Mouse (Mus musculus) G1E (cell line): ENCODE measurements at regions not wholly inside any gene's neighbourhood (a gene's known extent, or its start where the extent isn't known, plus 50 kb on each side); places are given as distances from the start of the nearest gene placed in this dataset.

Source experiments
- ATAC-seq: 2 replicates; pipeline ENCODE4 v1.8.0; 2016; ENCODE audit warnings: mild to moderate bottlenecking; ENCODE audit not compliant: insufficient number of reproducible peaks, poor library complexity, low FRiP score, severe bottlenecking; ENCODE audit errors: extremely low read depth
- DNase-seq: peaks from one replicate; pipeline ENCODE4 v3.0.0; 2012; ENCODE audit warnings: low spot score
- H3K27me3 ChIP-seq: 2 replicates; pipeline ENCODE4 v1.6.1; 2012; ENCODE audit warnings: mild to moderate bottlenecking, low read length, inconsistent platforms; ENCODE audit not compliant: insufficient read depth
- H3K36me3 ChIP-seq: replicated peaks from 2 replicates; pipeline ENCODE3; 2012; ENCODE audit warnings: mild to moderate bottlenecking, inconsistent platforms
- H3K4me1 ChIP-seq: 2 replicates; pipeline ENCODE4 v1.6.1; 2012; ENCODE audit warnings: low read depth, low read length, inconsistent platforms, mixed read lengths; ENCODE audit not compliant: insufficient read depth
- H3K4me3 ChIP-seq: 2 replicates; pipeline ENCODE4 v1.5.1; 2012; ENCODE audit warnings: low read depth, mild to moderate bottlenecking, inconsistent platforms, low read length, moderate library complexity, mixed read lengths
- H3K9me3 ChIP-seq: replicated peaks from 2 replicates; pipeline ENCODE4 v1.6.1; 2012; ENCODE audit warnings: inconsistent platforms
- CTCF ChIP-seq: IDR thresholded peaks from 2 replicates; pipeline ENCODE4 v1.5.1; 2012; ENCODE audit warnings: low read depth, low read length, inconsistent platforms, mixed read lengths
- GATA1 ChIP-seq: IDR thresholded peaks from 2 replicates; pipeline ENCODE4 v1.6.1; 2012; ENCODE audit warnings: borderline replicate concordance, low read length, inconsistent platforms, mixed read lengths
- GATA2 ChIP-seq: IDR thresholded peaks from 2 replicates; pipeline ENCODE4 v1.6.1; 2012; ENCODE audit warnings: low read depth, low read length, inconsistent platforms, borderline replicate concordance
- POLR2AphosphoS5 ChIP-seq: IDR thresholded peaks from 2 replicates; pipeline ENCODE4 v1.6.1; 2012; ENCODE audit warnings: low read depth, low read length, inconsistent platforms; ENCODE audit not compliant: insufficient replicate concordance
- TAL1 ChIP-seq: conservative IDR thresholded peaks from 2 replicates; pipeline ENCODE4 v1.6.1; 2012; ENCODE audit warnings: low read depth, low read length, inconsistent platforms, mixed read lengths

DNA sequence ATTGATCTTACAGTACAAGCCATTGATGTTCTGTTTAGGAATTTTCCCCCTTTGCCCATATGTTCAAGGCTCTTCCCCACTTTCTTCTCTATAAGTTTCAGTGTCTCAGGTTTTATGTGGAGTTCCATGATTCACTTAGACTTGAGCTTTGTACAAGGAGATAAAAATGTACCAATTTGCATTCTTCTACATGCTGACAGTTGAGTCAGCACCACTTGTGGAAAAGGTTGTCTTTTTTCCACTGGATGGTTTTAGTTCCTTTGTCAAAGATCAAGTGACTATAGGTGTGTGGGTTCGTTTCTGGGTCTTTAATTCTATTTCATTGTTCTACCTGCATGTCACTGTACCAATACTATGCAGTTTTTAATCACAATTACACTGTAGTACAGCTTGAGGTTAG, 551.1 kb upstream of the A1bg start:
- Histone ChIP-seq H3K36me3 (no peaks in the 10 kb centered on the region), H3K4me1 (no peaks in the 10 kb centered on the region), H3K4me3 (no peak overlapping the region), H3K27me3 (no peaks in the 10 kb centered on the region), H3K9me3 (no peaks in the 10 kb centered on the region)
- DNase-seq (no peak), ATAC-seq (no peak)
- no peak for TF ChIP-seq CTCF
- no peak for TF ChIP-seq GATA2
- no peak for TF ChIP-seq TAL1
- TF ChIP-seq GATA1, result no peak
- no peak for TF ChIP-seq POLR2AphosphoS5

DNA sequence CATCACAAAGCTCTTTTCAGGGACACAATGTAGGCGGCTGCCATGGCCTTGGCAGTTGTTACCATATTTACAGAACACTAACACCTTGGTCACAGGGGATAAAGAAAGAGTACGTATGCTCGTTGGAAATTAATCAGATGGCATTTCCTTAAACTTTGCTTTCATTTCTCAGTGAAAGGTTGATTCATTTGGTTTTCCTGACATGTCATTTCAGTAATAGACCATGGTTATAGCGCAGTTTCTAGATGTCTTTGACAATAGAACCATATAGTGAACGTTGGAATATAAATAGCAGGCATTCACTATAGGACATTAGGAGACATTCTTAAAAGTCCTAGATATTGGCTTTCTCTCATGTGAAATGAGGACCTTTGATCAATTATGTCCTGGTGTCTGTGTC, 532.2 kb upstream of the A1bg start:
- no peak overlapping the region for H3K4me3 ChIP-seq
- no peak for TF ChIP-seq TAL1
- TF ChIP-seq CTCF, result no peak
- no peak for TF ChIP-seq GATA1
- TF ChIP-seq GATA2, result no peak
- TF ChIP-seq POLR2AphosphoS5, result no peak
- DNase-seq, result no peak

DNA sequence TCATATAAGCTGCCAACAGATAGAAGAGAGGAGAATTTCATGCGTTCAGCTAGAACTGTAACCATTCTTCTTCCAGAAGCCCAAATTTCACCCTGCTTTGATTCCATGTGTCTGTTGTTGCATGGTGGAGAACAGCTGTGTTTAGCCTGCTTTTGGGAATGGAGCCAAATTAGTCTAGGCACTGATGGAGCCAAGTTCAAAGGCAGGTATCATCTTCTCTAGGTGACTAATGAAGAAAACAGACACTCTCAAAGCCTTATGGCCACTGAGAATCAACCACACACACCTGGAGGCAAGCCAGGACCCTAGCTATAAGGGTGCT, 531.5 kb upstream of the A1bg start:
- Histone ChIP-seq H3K36me3 (no peaks in the 10 kb centered on the region), H3K9me3 (no peaks in the 10 kb centered on the region), H3K4me3 (no peak overlapping the region), H3K27me3 (no peaks in the 10 kb centered on the region), H3K4me1 (no peaks in the 10 kb centered on the region)
- no peak for DNase-seq
- TF ChIP-seq TAL1 (no peak), GATA1 (no peak)
- ATAC-seq, result no peak

More for the DNA sequence above, 532.2 kb upstream of the A1bg start:
- Histone ChIP-seq H3K27me3 (no peaks in the 10 kb centered on the region), H3K9me3 (no peaks in the 10 kb centered on the region), H3K36me3 (no peaks in the 10 kb centered on the region), H3K4me1 (no peaks in the 10 kb centered on the region)
- ATAC-seq, result no peak

DNA sequence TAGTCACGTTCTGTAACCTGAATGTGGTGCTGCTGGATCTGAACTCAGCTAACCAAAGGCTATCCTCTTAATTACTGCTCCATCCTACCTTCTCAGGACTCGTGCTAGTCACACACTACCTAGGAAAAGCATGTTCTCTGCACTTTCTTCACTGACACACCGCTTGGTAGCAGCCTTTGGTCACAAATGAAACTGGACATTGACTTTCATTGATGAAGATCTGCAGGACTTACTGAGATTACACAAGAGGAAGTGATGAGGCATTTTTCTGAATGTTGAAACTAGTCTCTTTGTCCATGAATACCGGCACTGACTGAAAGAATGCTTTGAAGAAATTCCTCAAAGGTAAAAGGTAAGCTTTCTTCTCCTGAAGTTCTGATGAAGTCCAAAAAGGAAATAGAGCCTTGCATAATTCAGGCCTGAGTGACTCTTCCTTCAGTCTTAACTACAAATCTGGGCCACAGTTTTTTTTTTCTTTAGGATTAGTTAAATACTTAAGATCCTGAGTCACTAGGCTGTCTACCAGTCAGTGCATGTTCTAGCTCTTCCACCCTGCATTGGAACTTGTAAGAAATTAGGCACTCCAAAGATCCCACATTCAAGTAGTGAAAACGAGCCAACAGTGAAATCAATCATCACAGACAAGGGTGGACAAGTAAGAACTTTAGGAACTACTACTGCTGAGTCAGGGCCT, 531.0 kb upstream of the A1bg start:
- TF ChIP-seq CTCF (no peak), GATA1 (no peak), TAL1 (no peak), GATA2 (no peak), POLR2AphosphoS5 (no peak)
- no peaks in the 10 kb centered on the region for H3K36me3 ChIP-seq
- no peaks in the 10 kb centered on the region for H3K27me3 ChIP-seq
- no peak overlapping the region for H3K4me3 ChIP-seq
- no peaks in the 10 kb centered on the region for H3K9me3 ChIP-seq
- DNase-seq (no peak), ATAC-seq (no peak)
- no peaks in the 10 kb centered on the region for H3K4me1 ChIP-seq

DNA sequence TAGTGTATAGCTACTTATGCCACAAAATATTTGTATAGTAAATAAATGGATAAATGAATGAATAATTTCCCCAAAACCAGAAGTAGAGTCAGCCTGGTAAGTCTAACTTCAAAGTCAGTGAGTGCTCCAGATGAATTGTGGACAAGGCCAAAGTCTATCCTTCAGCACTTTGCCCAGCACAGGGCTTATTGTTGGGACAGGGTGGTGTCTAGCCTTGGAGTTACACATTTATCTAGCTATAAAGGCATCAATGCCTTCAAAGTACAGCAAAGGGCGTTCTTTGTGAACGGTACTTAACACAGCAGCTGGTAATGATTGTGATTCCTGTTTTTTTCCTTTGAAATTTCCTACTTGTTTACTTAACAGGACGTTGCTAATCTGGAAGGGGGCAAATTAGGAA, 527.4 kb upstream of the A1bg start:
- no peak for ATAC-seq
- no peaks in the 10 kb centered on the region for H3K9me3 ChIP-seq
- H3K36me3 ChIP-seq, result no peaks in the 10 kb centered on the region
- no peak for DNase-seq
- no peak overlapping the region for H3K4me3 ChIP-seq
- no peaks in the 10 kb centered on the region for H3K4me1 ChIP-seq
- no peaks in the 10 kb centered on the region for H3K27me3 ChIP-seq
- TF ChIP-seq CTCF, result no peak
- no peak for TF ChIP-seq GATA2
- no peak for TF ChIP-seq GATA1
- no peak for TF ChIP-seq TAL1
- no peak for TF ChIP-seq POLR2AphosphoS5

DNA sequence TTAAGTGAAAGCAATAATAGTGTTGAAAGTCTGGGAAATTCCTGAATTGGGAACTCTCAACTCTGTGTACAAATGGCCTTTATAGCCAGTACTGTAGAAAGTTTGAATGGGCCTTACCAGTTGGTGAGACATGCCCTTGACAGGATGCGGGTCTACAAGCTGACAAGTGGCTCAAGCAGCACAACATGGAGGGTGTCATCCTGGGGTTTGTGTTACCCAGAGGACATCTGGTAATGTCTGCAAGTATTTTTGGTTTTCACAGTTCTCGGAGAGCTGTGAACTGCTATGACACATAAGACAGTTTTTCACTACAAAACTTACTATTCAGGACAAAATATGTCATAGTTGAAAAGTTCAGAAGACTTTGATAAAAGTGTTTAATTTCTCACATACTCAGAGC, 525.7 kb upstream of the A1bg start:
- Histone ChIP-seq H3K4me1 (no peaks in the 10 kb centered on the region), H3K27me3 (no peaks in the 10 kb centered on the region), H3K4me3 (no peak overlapping the region), H3K36me3 (no peaks in the 10 kb centered on the region), H3K9me3 (no peaks in the 10 kb centered on the region)
- TF ChIP-seq TAL1, result no peak
- TF ChIP-seq GATA2, result no peak
- no peak for TF ChIP-seq POLR2AphosphoS5
- no peak for TF ChIP-seq GATA1
- TF ChIP-seq CTCF, result no peak
- no peak for DNase-seq
- no peak for ATAC-seq

DNA sequence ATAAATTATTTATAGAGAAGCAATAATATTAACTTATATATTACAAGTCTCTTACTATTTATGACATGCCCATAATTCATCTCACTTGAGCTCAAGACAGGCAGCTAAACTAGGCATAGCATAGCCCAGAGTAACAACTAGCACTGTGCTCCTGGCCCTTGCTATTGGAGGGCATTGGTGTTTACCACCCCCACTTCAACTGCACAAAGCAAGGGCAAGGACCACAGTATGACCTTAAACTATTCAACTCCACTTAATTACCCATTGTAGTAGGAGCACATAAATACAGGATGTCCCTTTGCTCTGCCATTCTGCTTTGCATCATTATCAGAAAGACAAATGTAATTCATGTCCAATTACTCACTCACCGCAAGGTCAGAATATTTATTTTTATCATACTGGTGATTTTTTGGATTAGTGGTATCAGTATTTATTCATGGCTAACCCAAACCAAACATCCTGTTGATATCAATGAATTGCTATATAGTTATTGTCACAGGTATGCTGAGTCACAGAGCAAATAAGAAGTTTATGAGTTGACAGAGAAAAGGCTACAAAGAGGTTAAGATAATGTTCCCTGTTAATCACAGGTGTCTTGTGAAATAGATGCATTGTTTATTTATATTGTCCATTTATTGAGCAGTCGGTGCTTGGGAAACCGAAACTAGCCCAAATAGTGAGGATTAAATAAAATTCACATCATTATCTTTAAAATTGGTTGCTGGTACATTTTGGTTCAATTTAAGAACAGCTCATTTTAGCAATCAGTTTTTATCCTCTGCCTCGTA, 523.4 kb upstream of the A1bg start:
- no peak overlapping the region for H3K4me3 ChIP-seq
- TF ChIP-seq GATA1 (no peak), CTCF (no peak), GATA2 (no peak), POLR2AphosphoS5 (no peak), TAL1 (no peak)
- H3K27me3 ChIP-seq, result no peaks in the 10 kb centered on the region
- DNase-seq (no peak), ATAC-seq (no peak)
- H3K9me3 ChIP-seq, result no peaks in the 10 kb centered on the region
- H3K4me1 ChIP-seq, result no peaks in the 10 kb centered on the region
- H3K36me3 ChIP-seq, result no peaks in the 10 kb centered on the region
